Mouse (Mus musculus): ENCODE results near the gene Cldn19.

DNA sequence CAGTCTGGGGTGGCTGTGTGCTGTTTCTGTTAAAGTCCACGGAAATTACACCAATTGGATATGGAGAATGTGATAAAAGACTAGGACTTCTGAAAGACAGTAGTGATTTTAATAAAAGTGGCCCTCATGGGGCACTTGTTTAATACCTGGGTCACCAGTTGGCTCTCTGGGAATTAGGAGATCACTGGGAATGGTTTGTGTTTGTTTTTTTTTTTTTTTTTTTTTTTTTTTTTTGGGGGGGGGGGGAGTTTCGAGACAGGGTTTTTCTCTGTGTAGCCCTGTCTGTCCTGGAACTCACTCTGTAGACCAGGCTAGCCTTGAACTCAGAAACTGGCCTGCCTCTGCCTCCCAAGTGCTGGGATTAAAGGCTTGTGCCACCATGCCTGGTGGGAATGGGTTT lies 20.5 kb downstream of the Cldn19 start:
- TF ChIP-seq CTCF (IDR thresholded peaks at IDR 0.05; ENCODE audit: low read depth, low read length) (no peak), POLR2A (IDR thresholded peaks at IDR 0.05; ENCODE audit: extremely low read depth, insufficient read depth, low read length) (no peak)
